Mouse (Mus musculus) lung, postnatal 25 days (tissue): ENCODE measurements around the gene Fam161a.

Experiments used
- DNase-seq: peaks from one replicate; pipeline ENCODE4 v3.0.0; 2022; ENCODE audit warnings: low spot score

Fam161a gene

DNA sequence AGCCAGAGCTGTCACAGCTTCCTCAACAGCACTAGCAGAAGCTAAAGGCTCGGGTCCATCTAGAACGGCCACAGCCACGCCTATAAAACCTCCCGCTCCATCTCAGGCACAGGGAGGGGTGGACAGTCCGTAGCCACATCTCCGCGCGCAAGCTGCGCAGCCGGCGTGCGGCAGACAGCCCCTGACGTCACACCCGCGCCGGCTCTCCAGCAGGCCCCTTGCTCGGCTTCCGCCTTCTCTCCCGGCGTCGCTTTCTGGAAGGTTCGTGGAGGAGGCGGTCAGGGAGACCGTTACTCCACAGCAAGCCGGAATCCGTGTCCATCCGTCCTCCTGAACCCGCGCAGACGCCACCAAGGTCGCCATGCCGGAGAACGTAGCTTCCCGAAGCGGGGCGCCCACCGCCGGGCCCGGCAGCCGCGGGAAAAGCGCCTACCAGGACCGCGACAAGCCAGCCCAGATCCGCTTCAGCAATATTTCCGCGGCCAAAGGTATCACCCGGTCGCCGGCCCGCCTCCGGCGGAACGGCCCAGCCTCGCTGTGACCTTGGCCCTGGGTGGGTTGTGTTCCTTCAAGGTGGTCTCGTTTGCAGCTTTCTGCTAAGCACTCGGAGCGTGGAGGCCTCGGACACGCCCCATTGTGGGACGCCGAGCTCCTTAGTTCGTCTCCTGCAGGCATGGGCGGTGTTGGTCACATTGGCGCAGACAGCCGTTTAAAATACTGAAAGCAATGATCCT, 16.8 kb upstream of the Fam161a start, which contains the start of gene Cct4:
Gene Cct4, plus strand, starts transcription at position 127 of the 734 bp plus-strand sequence.
- DNase-seq, result peak; percentile 94

DNA sequence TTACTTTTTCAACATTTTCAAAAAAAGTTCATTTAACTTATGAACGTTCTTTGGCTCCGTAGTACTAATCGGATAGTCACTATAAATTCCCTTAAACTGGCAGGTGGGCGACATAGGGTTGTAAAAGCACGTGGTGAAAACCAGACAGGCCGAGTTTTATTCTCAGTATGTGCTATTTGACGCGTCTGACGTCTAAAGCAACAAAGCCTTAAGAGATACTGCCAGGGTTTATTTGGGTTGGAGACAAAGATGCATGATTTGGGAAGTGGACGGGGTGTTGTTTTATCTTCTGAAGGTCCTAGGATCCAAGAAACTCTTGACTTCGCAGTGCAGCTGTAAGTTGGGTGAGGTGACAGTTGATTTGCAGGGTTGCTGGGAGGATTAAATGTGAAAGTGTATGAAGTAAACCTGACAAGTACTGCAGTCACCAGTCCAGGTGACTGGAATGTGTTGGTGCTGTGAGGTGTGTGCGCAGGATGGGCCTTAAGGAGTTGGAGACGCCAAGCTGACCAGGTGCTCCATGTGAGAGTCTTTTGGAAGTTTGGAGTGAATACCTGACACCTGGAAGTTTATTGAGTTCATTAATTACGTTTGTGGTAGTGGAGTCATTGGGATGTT, 16.0 kb upstream of the Fam161a start:
- DNase-seq, result no peak

DNA sequence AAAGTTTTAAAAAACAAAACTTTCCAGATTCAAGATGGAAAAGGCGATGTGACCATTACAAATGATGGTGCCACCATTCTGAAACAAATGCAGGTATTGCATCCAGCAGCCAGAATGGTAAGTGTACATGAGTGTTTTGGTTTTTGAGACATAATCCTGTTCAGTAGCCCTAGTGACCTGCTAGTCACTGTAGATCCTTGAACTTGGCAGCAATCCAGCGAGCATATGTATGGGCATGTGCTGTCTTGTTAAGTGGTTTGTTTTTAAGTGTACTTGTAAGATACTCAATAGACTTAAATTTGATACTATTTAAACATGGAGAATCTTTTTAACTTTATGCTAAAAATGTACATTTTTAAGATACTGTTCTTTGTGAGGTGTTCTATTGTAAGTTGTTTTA, 13.1 kb upstream of the Fam161a start:
- DNase-seq, result no peak

DNA sequence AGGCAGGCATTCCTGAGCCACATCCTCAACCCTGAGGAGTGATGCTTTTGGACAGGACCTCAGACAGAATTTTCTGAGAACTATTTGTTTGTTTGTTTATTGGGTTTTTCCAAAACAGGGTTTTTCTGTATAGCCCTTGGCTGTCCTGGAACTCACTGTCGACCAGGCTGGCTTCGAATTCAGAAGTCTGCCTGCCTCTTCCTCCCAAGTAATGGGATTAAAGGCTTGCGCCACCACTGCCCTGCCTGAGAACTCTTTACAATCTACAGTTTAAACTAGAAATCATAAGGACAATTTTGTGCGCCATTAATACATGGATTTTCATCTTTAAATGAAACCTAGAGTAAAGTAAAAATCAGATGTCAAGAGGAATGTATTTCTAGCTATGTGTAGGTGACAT, 11.9 kb upstream of the Fam161a start:
- DNase-seq, result no peak

DNA sequence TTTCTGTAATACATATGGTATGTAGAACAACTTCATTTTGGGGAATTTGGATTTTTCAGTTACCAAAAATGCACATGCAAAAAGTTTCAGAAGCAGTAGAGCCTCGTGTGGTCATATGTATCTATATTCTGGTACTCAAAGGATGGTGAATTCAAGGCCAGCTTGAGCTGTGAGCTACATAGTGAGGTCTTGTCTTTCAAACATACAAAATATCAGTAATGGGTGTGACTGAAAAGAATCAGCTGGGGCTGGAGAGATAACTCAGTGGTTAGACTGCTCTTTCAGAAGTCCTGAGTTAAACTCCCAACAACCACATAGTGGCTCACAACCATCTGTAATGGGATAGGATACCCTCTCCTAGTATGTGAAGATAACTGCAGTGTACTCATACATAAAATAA, 9.0 kb upstream of the Fam161a start:
- DNase-seq, result no peak

DNA sequence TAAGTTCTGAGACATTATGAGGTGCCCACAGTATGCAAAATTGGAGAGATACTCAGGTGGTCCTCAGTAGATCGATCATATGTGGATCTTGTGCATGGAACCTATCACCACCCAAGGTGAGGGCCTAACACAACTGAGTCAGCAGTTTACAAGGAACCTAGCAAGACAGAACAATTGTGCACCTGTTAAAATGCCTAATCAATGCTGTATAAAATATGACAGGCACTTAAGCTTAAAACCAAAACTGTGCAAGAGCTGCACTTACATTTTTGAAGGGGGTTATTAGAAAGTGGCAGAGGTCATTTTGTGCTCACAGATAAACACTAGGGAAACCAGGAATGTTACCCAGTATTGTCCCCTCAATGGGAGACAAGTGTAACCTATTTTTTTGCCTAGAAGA, 2.1 kb upstream of the Fam161a start:
- DNase-seq, result no peak

DNA sequence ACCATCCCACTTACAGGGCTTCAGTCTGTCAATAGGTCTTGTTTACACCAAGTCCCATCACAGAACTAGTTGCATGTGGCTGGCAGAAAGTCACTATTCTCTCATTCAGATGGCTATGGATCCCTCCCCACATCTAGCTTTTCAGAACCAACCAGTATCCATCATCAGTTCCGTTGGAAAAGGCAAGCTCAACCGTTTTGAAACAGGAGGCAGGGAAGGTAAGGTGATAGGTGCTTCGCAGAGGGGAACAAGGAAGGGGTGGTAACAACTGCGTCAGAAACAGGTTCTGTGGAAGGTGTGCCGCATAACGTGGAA, 208 bp upstream of the Fam161a start:
- DNase-seq, result peak; percentile 2

DNA sequence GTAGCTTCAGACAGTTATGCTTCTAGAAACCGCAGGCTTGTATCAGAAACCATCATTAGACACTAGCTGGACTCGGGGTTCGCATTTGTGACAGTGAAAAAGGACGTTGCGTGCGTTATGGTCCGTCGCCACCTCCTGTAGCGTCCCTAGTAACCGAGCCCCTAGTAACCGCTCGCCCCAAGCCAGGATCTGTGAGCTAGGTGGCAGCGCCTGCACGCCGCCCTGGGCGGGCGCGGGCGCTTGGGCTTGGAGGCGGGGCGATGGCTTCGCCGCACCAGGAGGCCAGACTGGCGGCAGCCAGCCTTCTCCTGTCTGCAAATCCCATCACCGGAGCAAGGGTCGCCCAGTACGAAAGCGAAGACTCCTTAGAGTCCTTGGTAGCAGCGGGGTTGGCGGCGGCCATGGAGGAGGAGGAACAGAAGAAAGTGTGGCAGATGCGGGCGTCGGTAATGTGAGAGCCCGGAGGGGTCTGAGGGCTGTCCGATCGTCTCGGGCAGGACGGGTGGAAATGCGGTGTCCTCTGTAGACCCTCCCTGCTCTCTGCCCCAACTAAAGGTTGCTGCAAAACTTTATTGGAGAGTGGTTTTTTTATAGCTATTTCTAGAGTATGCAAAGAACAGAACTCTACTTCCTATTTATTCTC, 971 bp downstream of the Fam161a start:
- DNase-seq, result peak; percentile 79

DNA sequence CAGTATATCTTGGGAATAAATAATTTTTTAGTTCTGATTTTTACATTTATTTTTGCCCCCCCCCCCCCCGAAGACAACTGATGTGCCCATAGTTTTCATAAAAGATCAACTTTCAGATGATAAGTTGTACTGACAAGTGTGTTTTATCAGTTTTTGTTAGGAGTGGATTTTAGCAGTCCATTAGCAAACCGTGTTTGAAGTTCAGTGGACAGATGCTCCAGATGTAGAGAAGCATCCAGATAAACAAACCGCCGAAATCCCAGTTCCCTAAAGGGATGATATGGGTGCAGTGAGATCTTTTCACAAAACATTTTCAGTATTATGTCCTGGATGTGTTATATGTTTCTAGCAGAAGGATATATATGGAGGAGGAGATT, 1.5 kb downstream of the Fam161a start:
- DNase-seq, result no peak

DNA sequence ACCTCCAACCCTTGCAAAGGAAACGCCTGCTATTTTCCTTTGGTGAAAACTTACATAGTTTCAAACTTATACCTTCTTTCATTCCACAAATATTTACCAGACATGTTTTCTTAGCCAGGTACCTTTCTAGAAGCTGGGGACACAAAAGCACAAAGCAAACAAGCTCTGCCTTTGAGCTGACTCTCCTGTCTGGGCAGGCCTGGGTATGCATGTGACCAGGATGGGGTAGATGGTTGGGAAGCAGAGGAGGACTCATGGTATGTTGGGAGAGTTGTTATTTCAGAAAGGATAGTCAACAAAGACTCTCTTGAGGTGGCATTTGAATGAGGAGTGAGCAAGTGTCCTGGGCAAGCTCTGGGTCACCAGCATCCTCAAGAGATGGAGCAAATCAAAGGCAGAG, 5.8 kb downstream of the Fam161a start:
- no peak for DNase-seq

DNA sequence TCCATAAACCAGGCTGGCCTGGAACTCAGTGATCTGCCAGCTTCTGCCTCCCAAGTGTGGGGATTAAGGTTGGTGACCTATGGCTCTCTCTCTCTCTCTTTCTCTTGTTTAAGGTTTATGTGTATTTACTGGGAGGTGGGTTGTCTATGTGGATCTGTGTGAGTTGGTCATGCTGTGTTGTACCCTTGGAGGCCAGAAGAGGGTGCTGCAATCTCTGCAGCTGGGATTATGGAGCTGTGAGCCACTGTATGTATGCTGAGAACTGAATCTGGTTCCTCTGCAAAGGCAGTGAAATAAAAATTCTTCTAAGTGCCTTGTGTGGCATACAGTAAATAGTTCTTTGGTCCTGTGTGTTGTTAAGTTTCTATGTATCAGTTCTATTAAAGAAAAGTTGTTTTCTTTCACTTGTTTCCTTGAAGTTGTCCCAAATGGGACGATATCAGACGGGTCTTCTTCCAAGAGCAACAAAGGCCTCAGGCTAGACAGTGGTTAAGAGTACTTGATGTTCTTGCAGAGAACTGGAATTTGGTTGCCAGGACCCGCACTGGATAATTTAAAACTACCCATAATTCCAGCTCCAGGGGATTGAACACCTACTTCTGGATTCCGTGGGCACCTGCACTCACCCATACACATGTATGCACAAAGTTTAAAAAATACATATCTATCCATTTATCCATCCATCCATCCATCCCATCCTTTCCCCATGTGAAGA, 6.4 kb downstream of the Fam161a start:
- no peak for DNase-seq

DNA sequence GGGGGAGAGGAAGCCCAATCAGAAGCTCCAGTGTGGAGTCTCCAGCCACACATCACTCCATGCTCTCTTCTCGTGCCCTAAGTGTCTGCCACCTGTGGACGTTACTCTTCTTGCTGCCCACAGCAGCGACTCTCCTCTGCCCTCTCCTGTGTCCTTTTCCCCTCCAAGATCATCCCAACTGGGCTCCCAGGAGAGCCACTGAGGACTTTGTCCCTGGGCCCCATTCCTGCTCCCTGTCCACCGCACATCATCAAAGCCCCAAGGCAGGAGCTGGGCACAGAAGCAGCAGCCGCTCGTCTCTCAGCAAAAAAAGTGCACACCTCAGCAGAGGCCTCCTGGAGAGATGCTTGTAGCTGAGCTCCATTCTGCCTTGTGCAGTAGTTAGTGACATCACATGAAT, 7.7 kb downstream of the Fam161a start:
- no peak for DNase-seq

DNA sequence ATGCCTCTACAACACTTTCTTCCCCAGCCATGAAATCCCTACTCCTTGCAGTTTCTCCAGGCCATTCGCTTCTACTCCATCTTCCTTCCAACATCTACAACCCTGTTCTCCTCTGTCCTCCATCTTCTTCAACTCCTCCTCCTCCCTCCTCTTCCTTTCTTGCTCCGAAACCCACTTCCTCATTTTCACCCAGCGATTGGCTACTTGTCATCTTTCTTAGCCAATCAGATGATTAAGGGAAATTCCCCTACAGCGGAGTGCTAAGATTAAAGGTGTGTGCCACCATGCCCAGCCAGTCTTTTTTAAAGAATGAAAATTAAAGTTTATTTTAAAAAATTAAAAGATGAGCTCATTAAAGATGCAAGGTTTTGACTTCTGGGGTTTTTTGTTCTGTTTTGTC, 10.6 kb downstream of the Fam161a start:
- no peak for DNase-seq

DNA sequence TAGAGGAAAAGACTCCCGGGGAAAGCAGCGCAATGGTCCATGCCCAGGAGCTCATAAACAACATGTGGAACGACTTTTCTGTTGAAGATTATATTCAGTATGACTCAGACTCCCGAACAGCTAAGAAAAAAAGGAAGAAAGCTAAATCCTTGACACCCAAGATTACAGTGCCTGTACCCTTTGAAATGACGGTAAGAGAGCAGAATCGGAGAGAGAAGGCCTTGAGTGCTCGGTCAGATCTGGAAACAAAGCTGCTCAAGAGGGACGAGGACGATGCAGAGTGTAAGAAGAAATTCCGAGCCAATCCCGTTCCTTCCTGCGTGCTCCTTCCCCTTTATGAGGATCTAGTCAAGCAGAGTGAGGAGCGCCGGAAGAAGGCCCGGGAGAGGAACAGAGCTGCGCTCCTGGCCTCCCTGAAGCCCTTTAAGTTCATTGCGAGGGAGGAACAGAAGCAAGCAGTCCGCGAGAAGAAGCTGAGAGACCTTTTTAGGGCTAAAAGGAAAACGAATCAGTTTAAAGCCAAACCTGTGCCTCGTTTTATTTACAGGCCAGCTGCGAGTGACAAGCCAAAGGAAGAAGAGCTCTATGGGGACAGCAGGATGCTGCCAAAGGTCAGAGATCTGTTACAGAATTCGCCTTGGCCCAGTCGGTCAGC, 12.9 kb downstream of the Fam161a start:
- no peak for DNase-seq

DNA sequence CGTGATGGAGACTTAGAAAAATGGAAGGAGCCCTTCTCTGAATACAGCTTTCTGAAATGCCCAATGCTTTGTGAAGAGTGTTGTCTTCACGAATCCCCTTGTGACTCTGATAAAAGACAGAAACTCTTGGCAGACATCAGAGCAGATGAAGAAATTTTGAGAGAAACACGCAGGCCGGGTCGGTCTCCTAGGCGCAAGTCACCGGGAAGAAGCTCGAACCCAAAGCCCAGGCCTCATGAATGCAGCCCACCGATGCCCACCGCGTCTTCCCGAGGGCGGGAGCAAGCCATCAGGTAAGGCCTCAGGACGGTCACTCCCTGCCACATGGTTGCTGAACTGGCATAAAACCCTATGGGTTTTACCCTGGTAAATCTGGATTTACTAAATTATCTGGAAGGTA, 13.5 kb downstream of the Fam161a start:
- DNase-seq, result no peak

DNA sequence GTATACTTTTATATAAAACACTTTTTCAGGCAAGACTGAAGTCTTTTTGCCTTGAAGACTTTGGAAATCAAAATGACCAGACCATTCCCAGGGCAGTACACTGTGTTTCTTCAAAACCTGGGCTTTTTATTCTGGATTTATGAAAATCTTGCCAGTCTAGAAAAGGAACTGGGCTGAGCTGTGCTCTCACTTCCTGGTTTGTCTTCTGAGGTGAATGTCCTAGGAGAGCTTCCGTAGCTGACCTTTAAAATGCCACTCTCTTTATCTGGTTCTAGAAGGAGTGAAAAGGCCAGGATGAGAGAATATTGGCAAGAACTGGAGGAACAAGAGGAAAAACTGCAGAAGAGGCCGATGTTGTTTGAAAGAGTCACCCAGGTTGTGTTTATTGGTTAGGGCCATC, 15.8 kb downstream of the Fam161a start:
- DNase-seq, result no peak

DNA sequence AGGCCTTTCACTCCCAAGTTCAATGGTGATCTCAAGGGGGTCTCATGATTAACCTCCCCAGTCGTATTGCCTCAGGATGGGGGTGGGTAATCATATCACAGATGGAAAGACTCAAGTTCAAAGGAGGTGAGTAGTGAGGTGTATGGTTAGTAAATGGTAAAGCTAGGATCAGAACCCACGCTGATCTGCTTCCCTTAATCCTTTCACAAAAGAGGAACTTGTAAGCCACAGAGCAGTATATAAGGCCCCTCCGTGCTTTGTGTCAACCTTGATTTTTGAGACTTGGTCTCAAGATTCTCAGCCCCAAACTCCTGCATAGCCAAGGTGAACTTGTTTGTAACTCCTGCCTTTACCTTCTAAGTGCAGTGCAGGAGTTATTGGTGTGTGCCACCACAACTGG, 16.8 kb downstream of the Fam161a start:
- no peak for DNase-seq

DNA sequence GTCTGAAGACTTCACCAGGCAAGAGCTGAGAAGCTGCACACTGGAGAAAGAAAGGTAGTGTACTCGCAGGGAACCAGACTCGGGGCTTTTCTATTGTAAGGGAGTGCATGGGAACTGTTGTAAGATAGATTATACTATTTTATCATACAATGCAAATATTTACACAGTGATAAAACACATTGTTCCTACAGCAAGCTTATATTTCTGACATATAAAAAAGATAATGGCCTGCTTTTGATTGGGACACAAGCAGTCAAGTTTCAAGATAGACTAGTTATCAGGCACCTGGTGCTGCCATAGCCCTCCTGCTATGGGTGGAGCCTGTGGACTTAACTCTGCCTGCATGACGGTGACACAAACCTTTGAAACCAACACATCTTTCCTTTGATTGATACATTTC, 21.6 kb downstream of the Fam161a start:
- DNase-seq, result no peak

DNA sequence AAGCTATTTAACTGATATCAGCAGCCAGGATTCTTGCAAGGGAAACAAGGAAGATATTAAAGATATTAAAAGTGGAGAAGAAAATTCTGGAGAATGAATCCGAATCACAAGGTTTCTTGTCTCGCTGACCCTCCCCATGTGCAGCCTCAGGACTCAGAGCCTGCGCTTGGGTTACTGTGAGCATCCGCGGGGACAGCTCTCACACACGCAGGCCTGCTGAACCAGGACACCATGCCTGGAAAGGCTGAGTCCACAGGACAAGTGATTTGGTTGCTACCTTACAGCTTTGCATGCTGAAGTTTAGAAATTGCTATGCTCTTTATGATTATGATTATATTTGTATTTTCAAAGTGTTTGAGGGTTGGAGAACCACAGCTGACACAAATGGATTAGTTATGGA, 22.1 kb downstream of the Fam161a start:
- no peak for DNase-seq

DNA sequence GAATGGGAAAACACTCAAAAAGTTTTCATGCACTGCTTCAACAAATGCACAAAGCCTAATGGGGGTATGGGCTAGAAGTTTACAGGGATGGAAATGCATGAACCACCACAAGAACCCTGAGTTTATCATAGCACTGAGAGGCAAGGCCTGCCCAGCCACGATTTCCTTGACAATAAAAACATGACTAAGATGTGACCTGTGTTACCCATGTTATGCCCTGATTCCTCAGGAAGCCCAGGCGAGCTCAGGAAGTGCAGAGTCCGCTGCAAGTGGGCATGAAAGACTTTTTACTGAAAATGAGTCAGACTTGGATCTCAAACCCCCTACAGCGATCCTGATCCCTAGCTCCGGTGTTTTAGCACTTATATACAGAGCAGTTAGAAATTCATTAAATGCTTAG, 39.9 kb downstream of the Fam161a start:
- no peak for DNase-seq

DNA sequence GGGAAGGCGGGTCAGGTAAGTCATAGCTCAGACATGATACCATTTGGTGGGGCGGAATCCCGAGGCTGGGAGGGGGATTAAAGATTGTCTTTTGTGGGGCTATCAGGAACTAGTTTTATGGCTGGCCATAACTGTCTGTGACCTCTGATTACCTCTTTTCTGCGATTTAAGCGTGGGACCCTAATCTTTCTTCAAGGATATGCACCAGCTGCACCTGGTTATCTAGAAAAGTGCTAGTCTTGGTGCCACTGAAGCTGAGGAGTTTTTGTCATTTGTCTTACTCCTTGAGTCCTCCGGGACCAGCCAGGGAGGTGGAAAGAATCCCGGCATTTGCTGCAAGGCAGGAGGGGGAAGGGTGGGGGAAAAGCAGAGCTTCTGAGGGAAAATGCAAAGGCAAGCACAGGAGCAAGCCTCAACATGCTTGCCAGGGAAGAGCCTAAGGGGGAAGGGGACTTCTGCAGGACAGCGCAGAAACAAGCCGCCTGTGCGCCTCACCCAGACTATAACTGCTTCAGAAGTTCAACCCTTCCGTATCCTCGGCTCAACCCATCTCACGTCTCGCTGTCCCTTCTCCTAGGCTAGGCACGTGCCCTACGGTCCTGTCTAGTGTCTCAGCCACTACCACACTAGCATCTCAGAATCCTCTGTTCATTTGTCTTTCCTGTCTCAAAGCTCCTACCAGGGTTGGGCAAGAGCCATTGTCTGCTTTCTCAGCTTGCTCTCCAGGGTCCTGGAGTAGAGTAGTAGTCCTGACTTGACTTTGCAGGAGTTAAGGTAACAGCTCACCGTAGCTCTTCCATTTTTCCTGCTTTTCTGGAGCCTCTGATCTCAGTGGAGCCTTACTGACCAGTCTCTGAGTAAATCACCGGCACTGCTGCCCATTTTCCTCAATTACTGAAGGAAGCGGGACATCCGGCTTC, 40.6 kb downstream of the Fam161a start:
- DNase-seq, result no peak

DNA sequence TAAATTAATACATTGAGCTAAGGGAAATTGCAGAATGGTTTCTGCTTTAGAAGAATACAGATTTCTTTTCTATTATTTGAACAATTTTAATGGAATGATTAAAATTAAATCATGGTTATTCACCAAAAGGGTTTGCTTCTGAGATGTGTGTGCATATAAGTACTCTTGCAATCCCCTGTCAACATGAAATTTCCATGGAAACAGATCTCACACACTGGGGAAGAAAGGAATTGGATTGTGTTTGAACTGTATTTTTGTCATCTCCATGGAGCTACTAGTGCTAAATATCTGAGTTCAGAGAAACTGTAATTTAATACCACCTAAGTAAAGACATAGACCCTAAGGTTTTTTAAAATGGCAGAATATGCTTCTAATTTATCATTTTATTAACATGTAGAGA, 42.3 kb downstream of the Fam161a start:
- no peak for DNase-seq
